In the genomic region with DNA sequence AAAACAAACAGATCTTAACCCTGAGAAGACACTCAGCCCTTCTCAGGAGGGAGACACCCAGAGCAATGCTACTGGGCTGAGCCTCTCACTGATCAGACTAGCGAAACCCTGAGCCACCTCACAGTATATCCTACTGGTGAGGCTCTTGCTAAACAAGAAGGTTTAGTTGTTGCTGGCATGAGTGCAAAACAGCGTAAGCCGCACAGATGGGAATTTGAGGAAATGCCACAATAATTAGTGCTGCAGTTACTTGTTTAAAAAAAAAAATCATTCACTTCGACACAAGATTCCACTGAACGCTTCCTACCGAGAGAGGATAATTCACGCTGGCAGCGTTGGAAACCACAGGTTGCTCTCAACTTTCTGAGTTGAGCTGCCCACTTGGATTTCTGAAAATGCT, we compare ENCODE assay signal across 36 mouse cellular contexts. TPM values are rescaled to one million over a fixed set of nuclear protein-coding genes. Genes with fewer than 3 reads are reported as not detected.
DNase-seq lines count a peak whose midpoint lies in the region; ATAC-seq lines count a peak whose summit lies in the region.
"Had no signal": no experiment of that assay in that cellular context is flagged by ENCODE, and none has a peak within 500 bp of the region (broad histone marks: within the 10 kb centered on the region; RNA-seq: fewer than 3 reads in every experiment).

No protein-coding gene starts in this region.

- no peak overlapping the region for H3K9ac ChIP-seq in embryonic facial prominence, embryonic 13.5 days
- H3K9ac ChIP-seq: hindbrain, embryonic 12.5 days; intestine, embryonic 15.5 days; limb, embryonic 13.5 days; lung, embryonic 15.5 days had no signal

- no peak for DNase-seq in embryonic facial prominence, embryonic 10.5 days (ENCODE audit: low spot score)
- peak; percentile 60 for DNase-seq in layer of hippocampus, adult 11-12 months (ENCODE audit: low spot score)
- DNase-seq in layer of hippocampus, postnatal 25 days (ENCODE audit: extremely low spot score in 1 of 2, low spot score in 1 of 2) = no peak
- peak; percentile 39 for DNase-seq in Muller cell, postnatal 12 days (ENCODE audit: inconsistent ontology term)
- DNase-seq in brain, adult 2 months (ENCODE audit: low read depth, low spot score) = peak; percentile 83
- DNase-seq in thymus, postnatal 36 days = no peak
- no peak for DNase-seq in urinary bladder, adult 2 months (ENCODE audit: low spot score)
- DNase-seq: adrenal gland, adult 2 months; adrenal gland, postnatal 36 days; B cell, adult 2 months; gastrocnemius, adult 2 months; gastrocnemius, postnatal 36 days; heart, adult 18-20 months; heart, postnatal 36 days; kidney, adult 2 months; thymus, adult 2 months had no signal

- H3K27ac ChIP-seq in embryonic facial prominence, embryonic 13.5 days = 0 out of 2 replicates have a peak overlapping the region, but pooled peaks have one; percentile 28
- H3K27ac ChIP-seq in embryonic facial prominence, embryonic 10.5 days (replicated peaks) = no peak overlapping the region
- H3K27ac ChIP-seq: forebrain, embryonic 10.5 days; gastrocnemius, adult 2 months; hindbrain, embryonic 12.5 days; hindbrain, postnatal 0 days; intestine, embryonic 15.5 days; left cerebral cortex, adult 2 months; limb, embryonic 13.5 days; lung, embryonic 15.5 days; midbrain, embryonic 10.5 days; neural tube, embryonic 13.5 days had no signal

- H3K4me3 ChIP-seq in embryonic facial prominence, embryonic 13.5 days = no peak overlapping the region
- no peak overlapping the region for H3K4me3 ChIP-seq in embryonic facial prominence, embryonic 10.5 days
- H3K4me3 ChIP-seq: forebrain, embryonic 10.5 days; gastrocnemius, adult 2 months; hindbrain, embryonic 12.5 days; intestine, embryonic 15.5 days; left cerebral cortex, adult 2 months; limb, embryonic 13.5 days; lung, embryonic 15.5 days; midbrain, embryonic 10.5 days; myocyte; neural tube, embryonic 13.5 days had no signal

- H3K27me3 ChIP-seq in embryonic facial prominence, embryonic 13.5 days = no peaks in the 10 kb centered on the region
- H3K27me3 ChIP-seq in embryonic facial prominence, embryonic 10.5 days (replicated peaks; ENCODE audit: low read depth, poor library complexity, severe bottlenecking) = no peaks in the 10 kb centered on the region
- H3K27me3 ChIP-seq: hindbrain, embryonic 12.5 days; intestine, embryonic 15.5 days; limb, embryonic 13.5 days; lung, embryonic 15.5 days; neural tube, embryonic 13.5 days had no signal

- H3K36me3 ChIP-seq in embryonic facial prominence, embryonic 13.5 days = peaks cover 75% of the 10 kb centered on the region
- H3K36me3 ChIP-seq in embryonic facial prominence, embryonic 10.5 days (replicated peaks) = peaks cover 99% of the 10 kb centered on the region

- H3K9me3 ChIP-seq in embryonic facial prominence, embryonic 13.5 days = no peaks in the 10 kb centered on the region
- no peaks in the 10 kb centered on the region; the same call in 1 of the 2 replicates for H3K9me3 ChIP-seq in embryonic facial prominence, embryonic 10.5 days
- H3K9me3 ChIP-seq: forebrain, embryonic 10.5 days; intestine, embryonic 15.5 days; lung, embryonic 15.5 days; neural tube, embryonic 13.5 days had no signal

- H3K4me2 ChIP-seq in embryonic facial prominence, embryonic 13.5 days = no peak overlapping the region
- H3K4me2 ChIP-seq: heart, embryonic 11.5 days; hindbrain, embryonic 12.5 days; intestine, embryonic 15.5 days; limb, embryonic 13.5 days; liver, embryonic 11.5 days; lung, embryonic 15.5 days; neural tube, embryonic 13.5 days had no signal

- 59% methylated on average over 8 of the region's 8 CpGs for WGBS in embryonic facial prominence, embryonic 13.5 days
- 92% methylated on average over 8 of the region's 8 CpGs for WGBS in embryonic facial prominence, embryonic 10.5 days

- H3K4me1 ChIP-seq in embryonic facial prominence, embryonic 13.5 days = peaks cover 16% of the 10 kb centered on the region
- no peaks in the 10 kb centered on the region for H3K4me1 ChIP-seq in embryonic facial prominence, embryonic 10.5 days
- H3K4me1 ChIP-seq: forebrain, embryonic 10.5 days; intestine, embryonic 15.5 days; midbrain, embryonic 10.5 days had no signal

- ATAC-seq in embryonic facial prominence, embryonic 13.5 days (ENCODE audit: insufficient number of reproducible peaks, insufficient read depth, low FRiP score, low TSS enrichment, low read depth) = no peak
- ATAC-seq: activated CD4-positive, CD25-positive, alpha-beta regulatory T cell, adult 4 months; hindbrain, postnatal 0 days; intestine, embryonic 15.5 days had no signal

RNA-seq across cellular contexts. Expression of a gene that starts 35.5 kb away (rescaled TPM):
- polyA plus RNA-seq in embryonic facial prominence, embryonic 13.5 days (2015; fragmentation: Nextera tagmentation; extraction: Ambion mirVana) = 4.6 and 7.1 TPM in 2 replicates
- 4.5 and 4.7 TPM in 2 replicates for polyA plus RNA-seq in embryonic facial prominence, embryonic 10.5 days (2016; fragmentation: Nextera tagmentation; extraction: Ambion mirVana)
- 10 to 100 TPM; 36.3 to 46.3 TPM for total RNA-seq in layer of hippocampus, postnatal 25 days (2021)
- 3.0 and 7.1 TPM in 2 replicates for polyA plus RNA-seq in urinary bladder, adult 2 months (2012; rRNA removed)

RNA-seq across cellular contexts. Expression of a gene that starts 36.6 kb away (rescaled TPM):
- polyA plus RNA-seq in embryonic facial prominence, embryonic 13.5 days (2015; fragmentation: Nextera tagmentation; extraction: Ambion mirVana) = 39.4 and 40.1 TPM in 2 replicates
- 51.7 and 53.8 TPM in 2 replicates for polyA plus RNA-seq in embryonic facial prominence, embryonic 10.5 days (2016; fragmentation: Nextera tagmentation; extraction: Ambion mirVana)
- 1 to 10 TPM; 4.0 to 7.2 TPM for total RNA-seq in layer of hippocampus, postnatal 25 days (2021)
- polyA plus RNA-seq in urinary bladder, adult 2 months (2012; rRNA removed) = 5.7 and 6.6 TPM in 2 replicates

RNA-seq across cellular contexts. Expression of a gene that starts 43.3 kb away (rescaled TPM):
- polyA plus RNA-seq in embryonic facial prominence, embryonic 13.5 days (2015; fragmentation: Nextera tagmentation; extraction: Ambion mirVana) = not detected in 2 replicates
- not detected in 2 replicates for polyA plus RNA-seq in embryonic facial prominence, embryonic 10.5 days (2016; fragmentation: Nextera tagmentation; extraction: Ambion mirVana)
- not detected for total RNA-seq in layer of hippocampus, postnatal 25 days (2021)
- polyA plus RNA-seq in urinary bladder, adult 2 months (2012; rRNA removed) = 0.19 TPM in 1 of 2 replicates, not detected in the other
- total RNA-seq: adrenal gland, adult 2 months; adrenal gland, postnatal 36 days; common myeloid progenitor, adult 5-6 weeks; gastrocnemius, adult 2 months; gastrocnemius, postnatal 36 days; heart, adult 18-20 months; heart, postnatal 36 days; hindbrain, postnatal 0 days; left cerebral cortex, adult 2 months; left cerebral cortex, postnatal 25 days; megakaryocyte progenitor cell, adult 5-6 weeks; midbrain, postnatal 0 days had no signal
- polyA plus RNA-seq: activated CD4-positive, CD25-positive, alpha-beta regulatory T cell, adult 4 months; forebrain, embryonic 10.5 days; heart, embryonic 16.5 days; hindbrain, embryonic 12.5 days; intestine, embryonic 15.5 days; limb, embryonic 13.5 days; liver, embryonic 11.5 days; liver, embryonic 16.5 days; lung, embryonic 15.5 days; midbrain, embryonic 10.5 days; midbrain, postnatal 0 days; myocyte; neural tube, embryonic 13.5 days; thymus, adult 2 months had no signal

RNA-seq across cellular contexts. Expression of a gene that starts 51.7 kb away (rescaled TPM):
- 51.0 and 55.6 TPM in 2 replicates for polyA plus RNA-seq in embryonic facial prominence, embryonic 13.5 days (2015; fragmentation: Nextera tagmentation; extraction: Ambion mirVana)
- polyA plus RNA-seq in embryonic facial prominence, embryonic 10.5 days (2016; fragmentation: Nextera tagmentation; extraction: Ambion mirVana) = 40.4 and 41.1 TPM in 2 replicates
- 100 to 1,000 TPM; 449 TPM for total RNA-seq in layer of hippocampus, postnatal 25 days (2021)
- 37.0 and 42.9 TPM in 2 replicates for polyA plus RNA-seq in urinary bladder, adult 2 months (2012; rRNA removed)

Comparison
In these comparisons a context has a peak if more than half of its experiments do, and no peak if none do; other contexts are left out.
1. DNase-seq: peak in layer of hippocampus, adult 11-12 months (single experiment), Muller cell, postnatal 12 days (single experiment) and brain, adult 2 months (single experiment); none in embryonic facial prominence, embryonic 10.5 days (single experiment), layer of hippocampus, postnatal 25 days (0 of 2), thymus, postnatal 36 days (0 of 2) and urinary bladder, adult 2 months (single experiment).